Mouse (Mus musculus) testis, postnatal 10 days (tissue): ENCODE data around the gene Ccr1l1.

ENCODE experiments used
- DNase-seq: peaks from one replicate; pipeline ENCODE4 v3.0.0; 2021; ENCODE audit warnings: low spot score

Ccr1l1 gene

DNA sequence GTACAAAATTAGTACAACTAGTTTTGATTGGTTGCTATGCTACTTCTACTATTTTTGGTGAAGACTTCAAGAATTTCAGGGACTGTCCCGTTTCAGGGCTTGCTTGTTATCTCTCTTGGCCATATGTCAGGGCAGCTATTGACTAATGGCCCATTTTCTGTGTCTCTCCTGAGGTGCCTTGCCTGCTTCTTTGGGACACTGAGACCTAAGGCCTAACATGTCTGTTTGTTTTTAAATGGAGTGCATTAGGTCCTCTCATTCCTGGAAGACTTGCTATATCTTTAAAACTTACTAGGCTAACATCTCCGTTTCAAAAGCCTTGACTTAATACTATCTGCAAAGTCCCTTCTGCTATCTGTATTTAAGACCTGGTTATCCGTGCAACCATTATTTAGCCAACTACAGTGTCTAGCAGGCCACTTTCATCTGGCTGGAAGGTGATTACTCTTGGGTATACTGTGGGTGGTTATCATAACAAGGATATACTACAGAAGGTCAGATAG, 20.2 kb downstream of the Ccr1l1 start:
- DNase-seq: no peak

DNA sequence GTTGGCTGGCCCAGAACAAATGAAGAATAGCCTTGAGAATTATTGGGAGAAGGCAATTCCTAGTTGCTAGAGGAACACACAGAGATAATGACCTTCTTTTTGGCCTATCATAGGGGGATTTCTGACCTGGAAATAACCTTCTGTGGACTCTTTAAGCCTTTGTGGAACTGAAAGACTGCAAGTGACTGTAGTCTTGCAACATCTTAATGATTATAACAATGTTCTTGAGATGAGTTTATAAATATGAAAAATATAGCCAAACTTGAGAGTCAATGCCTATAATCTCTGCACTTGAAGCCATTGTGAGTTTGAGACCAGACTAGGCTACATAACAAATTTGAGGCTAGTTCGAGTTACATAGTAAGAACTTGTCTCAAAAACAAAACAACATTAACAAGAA, 21.3 kb downstream of the Ccr1l1 start:
- DNase-seq: no peak

DNA sequence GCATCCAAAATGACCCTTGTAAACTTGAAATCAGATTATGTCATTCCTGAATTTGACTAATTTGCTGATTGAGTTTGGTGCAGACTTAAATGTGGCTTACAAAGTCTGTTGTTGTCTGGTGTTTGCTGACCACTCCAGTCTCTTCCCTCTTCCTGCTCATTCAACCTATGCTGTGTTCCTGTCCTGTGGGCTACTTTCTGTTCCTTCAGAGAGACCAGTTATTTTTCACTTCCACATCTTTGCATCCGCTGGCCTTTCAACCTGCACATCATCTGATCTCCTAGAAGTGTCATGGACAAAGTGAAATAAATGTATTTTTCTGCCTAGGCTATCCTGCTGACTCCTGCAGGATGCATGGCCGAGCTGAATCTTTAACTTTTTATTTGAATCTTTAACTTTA, 24.7 kb downstream of the Ccr1l1 start:
- no peak for DNase-seq

GRCm38 (mm10) chr9:123951176-123951575, 27.0 kb downstream of the Ccr1l1 start:
- no peak for DNase-seq

- DNase-seq: no peak
Measured at GRCm38 (mm10) chr9:123949432-123949831, 28.8 kb downstream of the Ccr1l1 start.

GRCm38 (mm10) chr9:123947815-123948214, 30.4 kb downstream of the Ccr1l1 start:
- DNase-seq: no peak

- no peak for DNase-seq
Measured at GRCm38 (mm10) chr9:123942025-123942424, 36.2 kb downstream of the Ccr1l1 start.

- DNase-seq: no peak
Measured at GRCm38 (mm10) chr9:123941316-123941715, 36.9 kb downstream of the Ccr1l1 start.

DNA sequence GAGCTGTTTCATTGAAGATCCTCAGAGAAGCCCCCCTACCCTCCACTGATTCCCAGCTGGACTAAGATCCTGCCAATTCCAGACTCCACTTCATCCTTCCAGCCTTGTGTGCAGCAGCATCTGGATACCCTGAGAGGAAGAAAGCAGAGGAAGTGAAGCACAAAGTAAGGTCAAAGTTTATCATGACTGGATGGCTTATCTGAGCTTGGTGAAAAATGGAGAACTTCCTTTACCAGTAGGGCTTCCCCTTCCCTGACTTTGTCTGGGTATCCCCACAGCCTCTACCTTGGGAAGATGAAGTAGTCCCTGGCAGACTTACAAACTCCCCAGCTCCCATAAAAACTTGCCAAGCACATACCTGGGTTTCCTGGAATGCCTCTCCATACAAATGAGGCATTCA, 37.6 kb downstream of the Ccr1l1 start:
- DNase-seq: no peak

- DNase-seq: no peak
Measured at GRCm38 (mm10) chr9:123940168-123940567, 38.0 kb downstream of the Ccr1l1 start.

DNA sequence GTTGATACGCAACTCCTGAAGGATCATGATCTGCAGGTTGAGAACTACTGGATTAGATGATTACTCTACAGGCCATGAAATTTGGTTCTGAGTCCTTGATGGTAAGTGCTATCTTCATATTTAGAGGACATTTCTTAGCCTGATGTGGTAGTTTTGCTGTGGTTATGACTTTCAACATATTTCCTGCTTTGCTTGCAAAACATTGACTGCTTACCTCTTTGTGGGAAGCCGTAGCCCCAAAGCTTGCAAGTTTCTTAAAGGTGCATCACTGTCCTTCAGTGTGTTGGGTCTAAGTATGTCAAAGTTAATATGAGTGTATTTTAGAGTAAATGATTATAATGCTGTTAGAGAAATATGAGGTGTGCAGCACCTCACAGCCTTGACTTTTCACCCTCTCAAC, 40.2 kb downstream of the Ccr1l1 start:
- DNase-seq: no peak

DNA sequence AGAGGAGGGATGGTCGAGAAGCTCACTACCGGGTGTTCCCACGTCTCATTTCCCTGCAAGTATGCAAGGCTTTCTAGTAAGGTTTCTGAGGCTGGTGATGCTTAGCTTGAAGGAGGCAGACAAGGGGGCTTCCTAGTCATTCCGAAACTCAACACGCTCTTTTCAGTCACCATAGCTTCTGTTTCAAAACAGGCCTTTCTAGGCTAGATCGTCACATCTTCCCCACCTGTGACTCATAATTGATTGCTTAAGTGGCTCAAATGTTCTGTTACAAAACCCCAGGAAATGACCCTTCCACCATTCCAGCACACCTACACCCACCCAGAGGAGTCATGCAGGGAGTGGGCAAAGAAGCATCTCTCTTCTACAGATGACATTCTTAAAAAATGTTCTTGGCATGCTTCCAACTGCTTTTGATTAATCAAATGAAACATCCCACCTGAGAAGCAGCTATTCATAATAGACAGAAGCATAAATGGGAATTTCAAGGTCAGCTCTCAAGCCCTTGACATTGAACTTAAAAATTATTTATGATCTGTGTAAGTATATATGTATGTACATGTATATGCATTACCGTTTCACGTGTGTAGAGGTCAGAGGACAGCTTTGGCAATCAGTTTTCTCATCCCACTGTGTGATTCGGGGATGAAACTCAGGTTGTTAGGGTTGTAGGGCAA, 41.5 kb downstream of the Ccr1l1 start:
- no peak for DNase-seq

GRCm38 (mm10) chr9:123935776-123936175, 42.4 kb downstream of the Ccr1l1 start:
- DNase-seq: no peak

- DNase-seq: no peak
Measured at GRCm38 (mm10) chr9:123935346-123935745, 42.9 kb downstream of the Ccr1l1 start.

- DNase-seq: no peak
Measured at GRCm38 (mm10) chr9:123933716-123934445, 44.3 kb downstream of the Ccr1l1 start.

- no peak for DNase-seq
Measured at GRCm38 (mm10) chr9:123932911-123933675, 45.1 kb downstream of the Ccr1l1 start.

DNA sequence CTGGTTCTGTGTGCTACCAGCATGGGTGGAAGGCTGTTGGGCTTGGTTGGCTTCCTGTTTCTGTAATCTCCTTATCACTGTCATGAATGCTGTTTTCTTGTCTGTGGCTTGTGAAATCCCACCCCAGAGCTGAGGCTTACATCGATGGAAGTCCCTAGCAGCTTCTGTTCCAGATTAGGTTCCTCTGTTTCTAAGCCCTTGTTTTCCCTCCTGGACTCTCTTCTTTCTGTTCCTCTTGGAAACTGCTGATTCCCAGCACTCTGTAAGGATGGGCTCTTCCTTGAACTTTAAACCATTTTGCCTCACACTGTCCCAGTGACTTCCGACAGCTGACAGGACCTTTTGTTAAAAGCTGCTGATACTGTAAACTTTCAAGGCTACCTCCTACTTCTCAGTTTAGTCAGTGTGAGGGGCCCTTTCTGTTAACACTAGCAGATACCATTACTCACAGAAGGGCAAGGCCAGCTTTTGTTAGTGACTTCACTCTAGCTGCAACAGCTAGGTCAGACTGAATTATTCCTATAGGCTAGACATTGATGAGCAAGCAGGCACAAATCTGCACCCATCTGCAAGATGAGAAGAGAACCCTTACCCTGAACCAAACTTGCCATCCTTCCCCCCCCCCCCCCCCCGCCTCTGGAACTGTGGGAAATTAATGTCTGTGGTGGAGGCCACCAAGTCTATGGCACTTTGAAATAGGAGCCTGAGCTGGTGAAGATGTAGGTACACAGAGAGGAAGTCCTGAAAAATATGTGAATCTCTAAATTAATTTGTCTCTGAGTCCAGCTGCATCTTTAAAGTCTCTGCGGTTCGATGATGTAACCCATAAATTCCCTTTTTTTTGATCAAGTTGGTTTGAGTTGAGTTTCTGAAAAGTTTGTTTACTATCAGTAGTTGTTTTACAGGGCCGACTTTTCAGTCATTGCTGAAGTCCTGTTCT, 46.2 kb downstream of the Ccr1l1 start:
- DNase-seq: no peak

DNA sequence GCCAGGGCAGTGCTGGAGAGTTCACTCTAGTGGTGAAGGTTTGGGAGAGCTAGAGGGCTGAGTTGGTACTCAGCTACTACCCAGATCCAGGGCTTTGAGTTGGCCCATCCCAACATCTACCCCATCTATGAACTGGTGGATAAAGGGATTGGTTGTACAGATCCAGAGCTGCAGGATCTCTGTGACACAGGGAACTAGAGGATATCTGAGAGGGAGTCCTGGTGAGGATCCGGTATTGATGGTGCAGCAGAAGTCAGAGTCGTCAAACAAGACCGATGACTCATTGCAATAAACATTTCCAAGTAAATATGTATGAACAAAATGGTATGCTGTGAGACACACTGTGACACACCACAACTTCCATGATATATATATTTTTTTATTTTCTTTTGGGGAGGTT, 47.3 kb downstream of the Ccr1l1 start:
- DNase-seq: no peak

GRCm38 (mm10) chr9:123930476-123930875, 47.7 kb downstream of the Ccr1l1 start:
- no peak for DNase-seq

DNA sequence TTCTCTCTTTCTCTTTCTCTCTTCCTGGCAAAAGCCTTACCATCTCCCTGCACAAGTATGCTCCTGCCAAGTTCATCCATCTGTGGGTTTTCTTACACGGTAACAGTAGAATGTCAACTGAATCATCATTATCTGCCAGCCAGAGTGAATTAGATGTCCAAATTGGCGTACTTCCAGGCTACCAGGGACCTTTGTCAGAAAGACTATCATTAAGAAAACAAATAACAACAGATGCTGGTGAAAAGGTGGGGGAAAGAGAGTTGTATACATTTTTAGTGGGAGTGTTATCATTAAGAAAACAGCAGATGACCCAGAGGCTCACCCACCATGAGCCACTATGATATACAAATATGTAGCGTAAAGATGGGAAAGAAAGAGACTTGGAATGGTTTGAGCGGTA, 48.3 kb downstream of the Ccr1l1 start:
- no peak for DNase-seq

- DNase-seq: no peak
Measured at GRCm38 (mm10) chr9:123928759-123929246, 49.4 kb downstream of the Ccr1l1 start.
